Mouse (Mus musculus): ENCODE measurements around the gene Pin1. TPM values are rescaled to one million over a fixed set of nuclear protein-coding genes. Genes with fewer than 3 reads are reported as not detected.

Gene Pin1
- polyA plus RNA-seq, 1 experiment from 2014 or later, result 54.6 TPM

GRCm38 (mm10) chr9:20663956-20664355 is 12.1 kb downstream of the Pin1 start:
- Histone ChIP-seq H3K9me3 (no peaks in the 10 kb centered on the region), H3K27me3 (no peaks in the 10 kb centered on the region), H3K36me3 (peaks cover 52% of the 10 kb centered on the region), H3K9ac (replicated peaks) (0 out of 2 replicates have a peak overlapping the region, but pooled peaks have one; percentile 13), H3K4me3 (no peak overlapping the region), H3K4me2 (replicated peaks) (no peak overlapping the region), H3K27ac (replicated peaks) (peak overlapping the region; percentile 71), H3K4me1 (peaks cover 44% of the 10 kb centered on the region)
- peak; percentile 17; the same call in 1 of the 2 replicates for ATAC-seq (ENCODE audit: low FRiP score, low read depth)
- WGBS, result 84% methylated on average over 2 of the region's 2 CpGs

GRCm38 (mm10) chr9:20664366-20664765 is 12.5 kb downstream of the Pin1 start:
- WGBS, result 78% methylated on average over 2 of the region's 2 CpGs
- Histone ChIP-seq H3K9ac (replicated peaks) (no peak overlapping the region), H3K36me3 (peaks cover 48% of the 10 kb centered on the region)

GRCm38 (mm10) chr9:20664982-20665637 is 13.2 kb downstream of the Pin1 start:
- Histone ChIP-seq H3K4me3 (no peak overlapping the region), H3K9me3 (no peaks in the 10 kb centered on the region), H3K36me3 (peaks cover 44% of the 10 kb centered on the region), H3K4me2 (replicated peaks) (no peak overlapping the region), H3K4me1 (peaks cover 44% of the 10 kb centered on the region), H3K9ac (replicated peaks) (no peak overlapping the region), H3K27me3 (no peaks in the 10 kb centered on the region), H3K27ac (replicated peaks) (peak overlapping the region; percentile 71)
- 78% methylated on average over 5 of the region's 5 CpGs for WGBS
- no peak for ATAC-seq (ENCODE audit: low FRiP score, low read depth)

More at GRCm38 (mm10) chr9:20664366-20664765, 12.5 kb downstream of the Pin1 start:
- Histone ChIP-seq H3K4me1 (peaks cover 44% of the 10 kb centered on the region), H3K27me3 (no peaks in the 10 kb centered on the region), H3K4me2 (replicated peaks) (no peak overlapping the region), H3K4me3 (no peak overlapping the region), H3K9me3 (no peaks in the 10 kb centered on the region), H3K27ac (replicated peaks) (peak overlapping the region; percentile 71)
- ATAC-seq (ENCODE audit: low FRiP score, low read depth), result no peak

- 20% methylated on average over 8 of the region's 8 CpGs for WGBS
- no peak overlapping the region for H3K4me3 ChIP-seq
- H3K9me3 ChIP-seq, result no peaks in the 10 kb centered on the region
- peaks cover 44% of the 10 kb centered on the region for H3K4me1 ChIP-seq
- H3K36me3 ChIP-seq, result peaks cover 38% of the 10 kb centered on the region
- ATAC-seq (ENCODE audit: low FRiP score, low read depth), result peak; percentile 21; the same call in 1 of the 2 replicates
- H3K9ac ChIP-seq (replicated peaks), result no peak overlapping the region
- H3K27ac ChIP-seq (replicated peaks), result peak overlapping the region; percentile 58
- H3K27me3 ChIP-seq, result no peaks in the 10 kb centered on the region
- no peak overlapping the region for H3K4me2 ChIP-seq (replicated peaks)
These were observed 14.0 kb downstream of the Pin1 start for GRCm38 (mm10) chr9:20665925-20666324.

GRCm38 (mm10) chr9:20666510-20667034 is 14.7 kb downstream of the Pin1 start:
- ATAC-seq (ENCODE audit: low FRiP score, low read depth), result no peak
- 13% methylated on average over 6 of the region's 7 CpGs for WGBS
- peak overlapping the region; percentile 58; the same call in 1 of the 2 replicates for H3K27ac ChIP-seq (replicated peaks)

GRCm38 (mm10) chr9:20668065-20668464 is 16.2 kb downstream of the Pin1 start:
- Histone ChIP-seq H3K4me3 (no peak overlapping the region), H3K27ac (replicated peaks) (no peak overlapping the region), H3K4me2 (replicated peaks) (no peak overlapping the region), H3K9me3 (no peaks in the 10 kb centered on the region), H3K27me3 (no peaks in the 10 kb centered on the region), H3K36me3 (peaks cover 18% of the 10 kb centered on the region), H3K9ac (replicated peaks) (no peak overlapping the region), H3K4me1 (peaks cover 40% of the 10 kb centered on the region)
- no peak for ATAC-seq (ENCODE audit: low FRiP score, low read depth)
- 93% methylated on average over 22 of the region's 22 CpGs for WGBS

More at GRCm38 (mm10) chr9:20666510-20667034, 14.7 kb downstream of the Pin1 start:
- Histone ChIP-seq H3K36me3 (peaks cover 32% of the 10 kb centered on the region), H3K9me3 (no peaks in the 10 kb centered on the region), H3K27me3 (no peaks in the 10 kb centered on the region), H3K4me3 (no peak overlapping the region), H3K4me1 (peaks cover 44% of the 10 kb centered on the region), H3K4me2 (replicated peaks) (no peak overlapping the region), H3K9ac (replicated peaks) (no peak overlapping the region; the same call in 1 of the 2 replicates)

GRCm38 (mm10) chr9:20672047-20672446 is 20.2 kb downstream of the Pin1 start:
- H3K4me2 ChIP-seq (replicated peaks), result no peak overlapping the region
- H3K9ac ChIP-seq (replicated peaks), result no peak overlapping the region

GRCm38 (mm10) chr9:20677892-20678291 is 26.0 kb downstream of the Pin1 start:
- no peak for ATAC-seq (ENCODE audit: low FRiP score, low read depth)
- H3K9ac ChIP-seq (replicated peaks), result no peak overlapping the region
- no peak overlapping the region for H3K27ac ChIP-seq (replicated peaks)
- H3K4me1 ChIP-seq, result peaks cover 13% of the 10 kb centered on the region
- H3K9me3 ChIP-seq, result no peaks in the 10 kb centered on the region
- WGBS, result 93% methylated on average over 12 of the region's 12 CpGs
- H3K4me2 ChIP-seq (replicated peaks), result no peak overlapping the region
- H3K4me3 ChIP-seq, result no peak overlapping the region
- no peaks in the 10 kb centered on the region for H3K27me3 ChIP-seq
- H3K36me3 ChIP-seq, result no peaks in the 10 kb centered on the region

More at GRCm38 (mm10) chr9:20672047-20672446, 20.2 kb downstream of the Pin1 start:
- Histone ChIP-seq H3K4me3 (no peak overlapping the region), H3K36me3 (no peaks in the 10 kb centered on the region), H3K4me1 (peaks cover 3% of the 10 kb centered on the region; the same call in 1 of the 2 replicates), H3K27me3 (no peaks in the 10 kb centered on the region), H3K27ac (replicated peaks) (no peak overlapping the region), H3K9me3 (no peaks in the 10 kb centered on the region)
- no peak for ATAC-seq (ENCODE audit: low FRiP score, low read depth)
- WGBS, result 92% methylated on average over 16 of the region's 16 CpGs

- WGBS, result 67% methylated on average over 9 of the region's 9 CpGs
- no peak for ATAC-seq (ENCODE audit: low FRiP score, low read depth)
These were observed 28.6 kb downstream of the Pin1 start for GRCm38 (mm10) chr9:20680378-20680958.

GRCm38 (mm10) chr9:20681546-20682388 is 29.9 kb downstream of the Pin1 start:
- Histone ChIP-seq H3K27me3 (no peaks in the 10 kb centered on the region), H3K9me3 (no peaks in the 10 kb centered on the region), H3K27ac (replicated peaks) (peak overlapping the region; percentile 72), H3K4me2 (replicated peaks) (no peak overlapping the region), H3K4me1 (peaks cover 13% of the 10 kb centered on the region), H3K4me3 (no peak overlapping the region), H3K36me3 (no peaks in the 10 kb centered on the region), H3K9ac (replicated peaks) (no peak overlapping the region)
- peak; percentile 81 for ATAC-seq (ENCODE audit: low FRiP score, low read depth)
- 37% methylated on average over 7 of the region's 7 CpGs for WGBS

More at GRCm38 (mm10) chr9:20680378-20680958, 28.6 kb downstream of the Pin1 start:
- Histone ChIP-seq H3K9me3 (no peaks in the 10 kb centered on the region), H3K27ac (replicated peaks) (peak overlapping the region; percentile 56), H3K9ac (replicated peaks) (no peak overlapping the region), H3K36me3 (no peaks in the 10 kb centered on the region), H3K4me1 (peaks cover 13% of the 10 kb centered on the region), H3K4me2 (replicated peaks) (no peak overlapping the region), H3K4me3 (no peak overlapping the region), H3K27me3 (no peaks in the 10 kb centered on the region)

- ATAC-seq (ENCODE audit: low FRiP score, low read depth), result peak; percentile 28
These were observed 30.5 kb downstream of the Pin1 start for GRCm38 (mm10) chr9:20682389-20682722.

More at GRCm38 (mm10) chr9:20682389-20682722, 30.5 kb downstream of the Pin1 start:
- 41% methylated on average over 2 of the region's 2 CpGs for WGBS
- Histone ChIP-seq H3K9me3 (no peaks in the 10 kb centered on the region), H3K36me3 (no peaks in the 10 kb centered on the region), H3K27ac (replicated peaks) (peak overlapping the region; percentile 72), H3K9ac (replicated peaks) (no peak overlapping the region), H3K4me1 (peaks cover 13% of the 10 kb centered on the region), H3K4me3 (no peak overlapping the region), H3K4me2 (replicated peaks) (no peak overlapping the region), H3K27me3 (no peaks in the 10 kb centered on the region)

All from midbrain, embryonic 12.5 days (tissue).